Mouse (Mus musculus) MN1 (cell line): ENCODE results near the gene Pkd1l1.

Source experiments
- DNase-seq: peaks from one replicate; pipeline ENCODE4 v3.0.0-alpha.2; 2016; ENCODE audit warnings: low spot score

Pkd1l1 gene

GRCm38 (mm10) chr11:8821403-8821802 is 151.7 kb downstream of the Pkd1l1 start:
- DNase-seq: no peak

GRCm38 (mm10) chr11:8817376-8817775 is 155.7 kb downstream of the Pkd1l1 start:
- DNase-seq: no peak

- DNase-seq: no peak
Measured at GRCm38 (mm10) chr11:8814097-8814790, 158.8 kb downstream of the Pkd1l1 start.

GRCm38 (mm10) chr11:8811506-8812100 is 161.5 kb downstream of the Pkd1l1 start:
- DNase-seq: no peak

GRCm38 (mm10) chr11:8809644-8810043 is 163.4 kb downstream of the Pkd1l1 start:
- no peak for DNase-seq

- DNase-seq: no peak
Measured at GRCm38 (mm10) chr11:8807009-8807408, 166.1 kb downstream of the Pkd1l1 start.

- no peak for DNase-seq
Measured at GRCm38 (mm10) chr11:8804178-8804577, 168.9 kb downstream of the Pkd1l1 start.

- DNase-seq: no peak
Measured at GRCm38 (mm10) chr11:8797486-8797885, 175.6 kb downstream of the Pkd1l1 start.

- DNase-seq: no peak
Measured at GRCm38 (mm10) chr11:8795031-8795430, 178.0 kb downstream of the Pkd1l1 start.

GRCm38 (mm10) chr11:8792146-8792545 is 180.9 kb downstream of the Pkd1l1 start:
- DNase-seq: no peak

- no peak for DNase-seq
Measured at GRCm38 (mm10) chr11:8789186-8789585, 183.9 kb downstream of the Pkd1l1 start.

GRCm38 (mm10) chr11:8787604-8788003 is 185.5 kb downstream of the Pkd1l1 start:
- DNase-seq: no peak

- no peak for DNase-seq
Measured at GRCm38 (mm10) chr11:8784413-8784812, 188.7 kb downstream of the Pkd1l1 start.

- DNase-seq: no peak
Measured at GRCm38 (mm10) chr11:8782141-8782465, 191.0 kb downstream of the Pkd1l1 start.

GRCm38 (mm10) chr11:8781308-8782140 is 191.5 kb downstream of the Pkd1l1 start:
- no peak for DNase-seq

- no peak for DNase-seq
Measured at GRCm38 (mm10) chr11:8779427-8779826, 193.6 kb downstream of the Pkd1l1 start.
